Mouse (Mus musculus) hindbrain, postnatal 0 days (tissue): ENCODE measurements around the gene Pnpla2. TPM values are rescaled to one million over a fixed set of nuclear protein-coding genes. Genes with fewer than 3 reads are reported as not detected.
"Not testable (repeated sequence)": the region's sequence is repeated elsewhere in the genome, so short reads cannot be mapped to it uniquely, and the experiment has no call there.

Experiments used
- ATAC-seq: fragments of 200-750 bp; cut with Nextera tagmentation; 2 replicates; pipeline ENCODE4 v1.8.0; 2017; ENCODE audit warnings: mild to moderate bottlenecking, moderate TSS enrichment, moderate library complexity
- DNase-seq: peaks from one replicate; pipeline ENCODE4 v3.0.0-alpha.2; 2015; ENCODE audit warnings: low spot score
- H3K27ac ChIP-seq: fragments of 300-500 bp; sonication (generic); 2 replicates; pipeline ENCODE4 v1.5.1; 2014; ENCODE audit warnings: mild to moderate bottlenecking
- H3K27me3 ChIP-seq: fragments of 300-500 bp; sonication (generic); 2 replicates; pipeline ENCODE4 v1.6.1; 2014; ENCODE audit warnings: low read length, mixed read lengths; ENCODE audit not compliant: insufficient read depth
- H3K36me3 ChIP-seq: fragments of 300-500 bp; sonication (generic); 2 replicates; pipeline ENCODE4 v1.6.1; 2014; ENCODE audit warnings: low read length, mixed read lengths; ENCODE audit not compliant: insufficient read depth
- H3K4me1 ChIP-seq: fragments of 300-500 bp; sonication (generic); 2 replicates; pipeline ENCODE4 v1.6.1; 2014; ENCODE audit warnings: antibody characterized with exemption, low read length, mixed read lengths; ENCODE audit not compliant: insufficient read depth
- H3K4me2 ChIP-seq: fragments of 300-500 bp; sonication (generic); 2 replicates; pipeline ENCODE4 v1.6.1; 2014; ENCODE audit warnings: low read depth, mild to moderate bottlenecking, low read length, moderate library complexity, mixed read lengths
- H3K4me3 ChIP-seq: fragments of 300-500 bp; sonication (generic); 2 replicates; pipeline ENCODE4 v1.5.1; 2014; ENCODE audit warnings: low read length
- H3K9ac ChIP-seq: fragments of 300-500 bp; sonication (generic); replicated peaks from 2 replicates; pipeline ENCODE4 v1.6.1; 2014; ENCODE audit warnings: mild to moderate bottlenecking, low read length, moderate library complexity, mixed read lengths
- H3K9me3 ChIP-seq: fragments of 300-500 bp; sonication (generic); 2 replicates; pipeline ENCODE4 v1.6.1; 2016; ENCODE audit warnings: low read length, mixed read lengths
- CTCF ChIP-seq: IDR thresholded peaks from 2 replicates; pipeline ENCODE4 v1.5.1; 2016; ENCODE audit warnings: antibody characterized with exemption, control low read depth, low read depth
- WGBS: fragments of 180-500 bp; shearing (Covaris S2); extraction: QIAGEN DNeasy Blood & Tissue Kit; methylation state at CpG from one replicate; pipeline ENCODE4 v1.1.7; 2014; 5-methylcytosine and 5-hydroxymethylcytosine counted together
- polyA plus RNA-seq: library from polyadenylated mRNA; unstranded; fragments of >200 nt; fragmentation: Nextera tagmentation; extraction: Ambion mirVana; gene quantifications from 2 replicates; pipeline ENCODE4 v1.2.1, GENCODE M21; 2015
- total RNA-seq: library from RNA; depleted of rRNA; stranded (reverse); fragments of >200 nt; gene quantifications from 2 replicates; pipeline ENCODE4 v1.2.3, GENCODE M21; 2014

Pnpla2 gene
- total and polyA plus RNA-seq, 2 experiments from 2014 or later, result 8.5 to 22.4 TPM

- peak; percentile 80 for DNase-seq
- H3K27ac ChIP-seq, result no peak overlapping the region
- no peaks in the 10 kb centered on the region for H3K27me3 ChIP-seq
- H3K9me3 ChIP-seq, result no peaks in the 10 kb centered on the region
- H3K36me3 ChIP-seq, result no peaks in the 10 kb centered on the region
- ATAC-seq, result no peak
- WGBS, result 32% methylated on average over 6 of the region's 6 CpGs
- peaks cover 14% of the 10 kb centered on the region for H3K4me1 ChIP-seq
- H3K4me3 ChIP-seq, result no peak overlapping the region
- H3K9ac ChIP-seq, result no peak overlapping the region
- no peak overlapping the region for H3K4me2 ChIP-seq
- peak; percentile 78 for TF ChIP-seq CTCF
These were observed 14.4 kb upstream of the Pnpla2 start for GRCm38 (mm10) chr7:141440613-141441012.

- H3K9me3 ChIP-seq, result no peaks in the 10 kb centered on the region
- no peak overlapping the region for H3K4me2 ChIP-seq
- H3K4me3 ChIP-seq, result no peak overlapping the region
- no peak for ATAC-seq
- TF ChIP-seq CTCF, result no peak
- H3K36me3 ChIP-seq, result no peaks in the 10 kb centered on the region
- H3K27ac ChIP-seq, result no peak overlapping the region
- no peak for DNase-seq
- no peak overlapping the region for H3K9ac ChIP-seq
- WGBS, result 87% methylated on average over 9 of the region's 9 CpGs
- H3K4me1 ChIP-seq, result peaks cover 9% of the 10 kb centered on the region; the same call in 1 of the 2 replicates
- no peaks in the 10 kb centered on the region for H3K27me3 ChIP-seq
These were observed 13.5 kb upstream of the Pnpla2 start for GRCm38 (mm10) chr7:141441460-141441859.

- Histone ChIP-seq H3K9me3 (no peaks in the 10 kb centered on the region), H3K27me3 (no peaks in the 10 kb centered on the region), H3K9ac (no peak overlapping the region), H3K4me2 (peak overlapping the region; percentile 60; the same call in 1 of the 2 replicates), H3K27ac (no peak overlapping the region), H3K4me3 (no peak overlapping the region), H3K4me1 (peaks cover 10% of the 10 kb centered on the region; the same call in 1 of the 2 replicates), H3K36me3 (no peaks in the 10 kb centered on the region)
- WGBS, result 94% methylated on average over 13 of the region's 13 CpGs
- ATAC-seq (no peak), DNase-seq (no peak)
- no peak for TF ChIP-seq CTCF
These were observed 12.8 kb upstream of the Pnpla2 start for GRCm38 (mm10) chr7:141442199-141442598.

GRCm38 (mm10) chr7:141443081-141443821, 11.7 kb upstream of the Pnpla2 start:
- Histone ChIP-seq H3K4me3 (peak overlapping the region; percentile 25), H3K9ac (peak overlapping the region; percentile 30; the same call in 1 of the 2 replicates), H3K27me3 (no peaks in the 10 kb centered on the region), H3K36me3 (no peaks in the 10 kb centered on the region), H3K9me3 (no peaks in the 10 kb centered on the region), H3K27ac (no peak overlapping the region; the same call in 1 of the 2 replicates), H3K4me1 (peaks cover 13% of the 10 kb centered on the region), H3K4me2 (peak overlapping the region; percentile 60)
- no peak for ATAC-seq
- WGBS, result 21% methylated on average over 12 of the region's 12 CpGs
- peak; percentile 54 for DNase-seq
- peak; percentile 57 for TF ChIP-seq CTCF

GRCm38 (mm10) chr7:141443828-141444237, 11.2 kb upstream of the Pnpla2 start, which contains the start of gene Pidd1:
Gene Pidd1, minus strand, starts transcription at chr7:141444025.
- Histone ChIP-seq H3K36me3 (no peaks in the 10 kb centered on the region), H3K9me3 (no peaks in the 10 kb centered on the region), H3K9ac (peak within 1 kb of the TSS; percentile 30; the same call in 1 of the 2 replicates), H3K4me3 (peak within 1 kb of the TSS; percentile 25), H3K27ac (no peak within 1 kb of the TSS; the same call in 1 of the 2 replicates), H3K4me2 (peak within 1 kb of the TSS; percentile 60), H3K27me3 (no peaks in the 10 kb centered on the region), H3K4me1 (peaks cover 18% of the 10 kb centered on the region)
- ATAC-seq (no peak), DNase-seq (peak; percentile 65)
- no peak for TF ChIP-seq CTCF
- under 1% methylated on average over 25 of the region's 25 CpGs for WGBS

GRCm38 (mm10) chr7:141446374-141446773, 8.6 kb upstream of the Pnpla2 start:
- peaks cover 18% of the 10 kb centered on the region for H3K4me1 ChIP-seq
- DNase-seq, H3K36me3 ChIP-seq, H3K27ac ChIP-seq, ATAC-seq, H3K9ac ChIP-seq, H3K9me3 ChIP-seq, H3K27me3 ChIP-seq: not testable (repeated sequence)
- peak overlapping the region; percentile 75 for H3K4me2 ChIP-seq
- WGBS, result 83% methylated on average over 3 of the region's 3 CpGs
- H3K4me3 ChIP-seq, result peak overlapping the region; percentile 73; the same call in 1 of the 2 replicates
